In the genomic region with DNA sequence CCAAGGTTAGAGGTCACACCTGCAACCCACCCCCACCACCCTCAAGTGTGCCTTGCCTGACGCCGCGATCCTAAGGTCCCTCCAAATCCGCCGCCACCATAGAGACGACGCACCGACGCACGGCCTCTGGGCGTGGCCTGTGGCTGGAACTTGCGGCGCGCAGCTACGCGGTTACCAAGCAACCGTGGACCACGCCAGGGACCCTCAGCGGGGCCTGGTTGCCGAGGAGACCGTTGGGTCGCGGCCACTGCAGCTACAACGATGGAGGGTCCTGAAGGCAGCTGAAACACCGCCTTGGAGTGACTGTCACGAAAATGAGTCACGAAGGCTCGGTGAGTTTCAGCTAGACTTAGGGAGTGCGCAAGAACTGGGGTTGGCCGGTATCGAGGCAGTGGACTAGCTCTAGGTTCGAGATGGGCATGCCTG, we compare ENCODE assay signal across 8 mouse cellular contexts. TPM values are rescaled to one million over a fixed set of nuclear protein-coding genes. Genes with fewer than 3 reads are reported as not detected.
A peak's percentile ranks its signal among the peaks of the same experiment; 100 is the strongest.
DNase-seq lines count a peak whose midpoint lies in the region; ATAC-seq and TF ChIP-seq lines count a peak whose summit lies in the region.

A gene (minus strand): TSS at position 139 of the 426 bp plus-strand sequence.
A gene (plus strand): TSS at position 146 of the 426 bp plus-strand sequence.

- H3K9me3 ChIP-seq in E14TG2a.4 (ENCODE audit: low read length), result no peaks in the 10 kb centered on the region
- H3K9me3 ChIP-seq in embryonic facial prominence, embryonic 13.5 days, result no peaks in the 10 kb centered on the region
- H3K9me3 ChIP-seq in heart, embryonic 16.5 days (replicated peaks; ENCODE audit: control insufficient read depth, low read length), result no peaks in the 10 kb centered on the region
- H3K9me3 ChIP-seq in lung, embryonic 14.5 days (ENCODE audit: low read depth, low read length), result no peaks in the 10 kb centered on the region

- peak within 1 kb of the TSS; percentile 87 for H3K4me2 ChIP-seq in embryonic facial prominence, embryonic 13.5 days
- peak within 1 kb of the TSS; percentile 92 for H3K4me2 ChIP-seq in heart, embryonic 16.5 days (ENCODE audit: low read depth, low read length)
- peak within 1 kb of the TSS; percentile 87 for H3K4me2 ChIP-seq in lung, embryonic 14.5 days

- WGBS in embryonic facial prominence, embryonic 13.5 days, result under 1% methylated on average over 32 of the region's 32 CpGs
- WGBS in heart, embryonic 16.5 days, result 3% methylated on average over 32 of the region's 32 CpGs
- WGBS in lung, embryonic 14.5 days, result under 1% methylated on average over 32 of the region's 32 CpGs

- no peak within 1 kb of the TSS for H3K27ac ChIP-seq in embryonic facial prominence, embryonic 13.5 days
- no peak within 1 kb of the TSS for H3K27ac ChIP-seq in heart, embryonic 16.5 days (ENCODE audit: low read length)
- 0 out of 2 replicates have a peak within 1 kb of the TSS, but pooled peaks have one; percentile 12 for H3K27ac ChIP-seq in lung, embryonic 14.5 days (ENCODE audit: low read depth)

- peak; percentile 52; the same call in 1 of the 2 replicates for ATAC-seq in embryonic facial prominence, embryonic 13.5 days (ENCODE audit: insufficient number of reproducible peaks, insufficient read depth, low FRiP score, low TSS enrichment, low read depth)
- ATAC-seq in heart, embryonic 16.5 days (replicated peaks; ENCODE audit: extremely low read depth, insufficient read depth, low FRiP score), result peak; percentile 71
- ATAC-seq in lung, embryonic 14.5 days (ENCODE audit: insufficient read depth), result peak; percentile 86
- ATAC-seq in neutrophil, adult 5-6 weeks (ENCODE audit: extremely low read depth, insufficient number of reproducible peaks, low FRiP score, poor library complexity, severe bottlenecking), result peak; percentile 40

- H3K4me1 ChIP-seq in E14TG2a.4 (replicated peaks; ENCODE audit: low read depth, low read length), result peaks cover 38% of the 10 kb centered on the region
- H3K4me1 ChIP-seq in embryonic facial prominence, embryonic 13.5 days, result peaks cover 22% of the 10 kb centered on the region
- H3K4me1 ChIP-seq in heart, embryonic 16.5 days (ENCODE audit: control insufficient read depth, insufficient read depth, low read length), result peaks cover 9% of the 10 kb centered on the region
- H3K4me1 ChIP-seq in lung, embryonic 14.5 days (ENCODE audit: insufficient read depth), result 0 out of 2 replicates have a peak, but pooled peaks cover 4% of the 10 kb centered on the region

- peak within 1 kb of the TSS; percentile 71 for H3K9ac ChIP-seq in embryonic facial prominence, embryonic 13.5 days
- H3K9ac ChIP-seq in heart, embryonic 16.5 days (ENCODE audit: low read length), result peak within 1 kb of the TSS; percentile 68
- peak within 1 kb of the TSS; percentile 41 for H3K9ac ChIP-seq in lung, embryonic 14.5 days

- DNase-seq in adrenal gland, postnatal 25 days, result peak; percentile 65
- peak; percentile 78 to 83 for DNase-seq in layer of hippocampus, adult 18-20 months (ENCODE audit: low spot score in 2 of 2)
- DNase-seq in lung, embryonic 14.5 days, result peak; percentile 90
- no peak for DNase-seq in ovary, postnatal 14 days (ENCODE audit: low spot score)

- no peak for TF ChIP-seq CTCF in E14TG2a.4 (conservative IDR thresholded peaks at IDR 0.05; ENCODE audit: low read length)
- TF ChIP-seq CTCF in lung, embryonic 14.5 days (IDR thresholded peaks at IDR 0.05; ENCODE audit: low read depth), result no peak

- peaks cover 79% of the 10 kb centered on the region for H3K27me3 ChIP-seq in E14TG2a.4 (ENCODE audit: insufficient read depth, low read length)
- H3K27me3 ChIP-seq in embryonic facial prominence, embryonic 13.5 days, result peaks cover 15% of the 10 kb centered on the region
- H3K27me3 ChIP-seq in heart, embryonic 16.5 days (ENCODE audit: control insufficient read depth, insufficient read depth, low read length), result peaks cover 10% of the 10 kb centered on the region
- peaks cover 8% of the 10 kb centered on the region for H3K27me3 ChIP-seq in lung, embryonic 14.5 days (ENCODE audit: insufficient read depth, low read length)

- peak within 1 kb of the TSS; percentile 72 for H3K4me3 ChIP-seq in E14TG2a.4 (replicated peaks; ENCODE audit: low read length)
- peak within 1 kb of the TSS; percentile 59 for H3K4me3 ChIP-seq in embryonic facial prominence, embryonic 13.5 days
- peak within 1 kb of the TSS; percentile 61 for H3K4me3 ChIP-seq in heart, embryonic 16.5 days (ENCODE audit: low read length)
- H3K4me3 ChIP-seq in lung, embryonic 14.5 days (ENCODE audit: low read depth, low read length), result peak within 1 kb of the TSS; percentile 57

- H3K36me3 ChIP-seq in E14TG2a.4 (ENCODE audit: insufficient read depth, low read length), result no peaks in the 10 kb centered on the region; the same call in none of the 2 replicates
- H3K36me3 ChIP-seq in embryonic facial prominence, embryonic 13.5 days, result peaks cover 23% of the 10 kb centered on the region
- peaks cover 6% of the 10 kb centered on the region for H3K36me3 ChIP-seq in heart, embryonic 16.5 days (ENCODE audit: control insufficient read depth, insufficient read depth)
- peaks cover 22% of the 10 kb centered on the region for H3K36me3 ChIP-seq in lung, embryonic 14.5 days (ENCODE audit: insufficient read depth)

RNA-seq across cellular contexts. Expression of the first gene that starts in this region (rescaled TPM):
- 1.2 and 5.1 TPM in 2 replicates for total RNA-seq in adrenal gland, postnatal 25 days (2021)
- polyA plus RNA-seq in embryonic facial prominence, embryonic 13.5 days (2015; fragmentation: Nextera tagmentation; extraction: Ambion mirVana), result 7.1 and 7.9 TPM in 2 replicates
- 3.8 and 5.4 TPM in 2 replicates for polyA plus RNA-seq in heart, embryonic 16.5 days (2015; fragmentation: Nextera tagmentation; extraction: Ambion mirVana)
- 10 to 100 TPM; 24.4 to 27.6 TPM for total RNA-seq in layer of hippocampus, adult 18-20 months (2021)
- polyA plus RNA-seq in lung, embryonic 14.5 days (2014; fragmentation: Nextera tagmentation; extraction: Ambion mirVana), result 5.6 and 8.5 TPM in 2 replicates
- 0.49 TPM in 1 of 2 replicates, not detected in the other for total RNA-seq in neutrophil, adult 5-6 weeks (2017)

RNA-seq across cellular contexts. Expression of the second gene that starts in this region (rescaled TPM):
- total RNA-seq in adrenal gland, postnatal 25 days (2021), result 0.61 and 1.2 TPM in 2 replicates
- 2.0 and 2.8 TPM in 2 replicates for polyA plus RNA-seq in embryonic facial prominence, embryonic 13.5 days (2015; fragmentation: Nextera tagmentation; extraction: Ambion mirVana)
- 1.5 and 2.2 TPM in 2 replicates for polyA plus RNA-seq in heart, embryonic 16.5 days (2015; fragmentation: Nextera tagmentation; extraction: Ambion mirVana)
- total RNA-seq in layer of hippocampus, adult 18-20 months (2021), result 10 to 100 TPM; 25.3 to 26.1 TPM
- polyA plus RNA-seq in lung, embryonic 14.5 days (2014; fragmentation: Nextera tagmentation; extraction: Ambion mirVana), result 0.96 and 1.3 TPM in 2 replicates
- total RNA-seq in neutrophil, adult 5-6 weeks (2017), result not detected in 2 replicates

Comparison
In these comparisons a context has a peak if more than half of its experiments do, and no peak if none do; other contexts are left out.
1. RNA of the second gene that starts in this region (total RNA-seq): 25.3 to 26.1 TPM in layer of hippocampus, adult 18-20 months; 0.61 to 1.2 TPM in adrenal gland, postnatal 25 days and not detected in neutrophil, adult 5-6 weeks; every median in the first group is over 10 times any median in the second.
2. Peak in ATAC-seq in neutrophil, adult 5-6 weeks; RNA of the genes that start here not detected or under 1 TPM.
3. Peak in every context shown above with its lines, with median percentiles within 50 percentile points of each other: H3K4me3 ChIP-seq, ATAC-seq, H3K4me2 ChIP-seq and H3K9ac ChIP-seq.